Mouse (Mus musculus): ENCODE results near the gene Tmem8b. TPM values are rescaled to one million over a fixed set of nuclear protein-coding genes. Genes with fewer than 3 reads are reported as not detected.

The Tmem8b gene
- total RNA-seq, 2 experiments from 2014 or later: 0.04 to 0.42 TPM

DNA sequence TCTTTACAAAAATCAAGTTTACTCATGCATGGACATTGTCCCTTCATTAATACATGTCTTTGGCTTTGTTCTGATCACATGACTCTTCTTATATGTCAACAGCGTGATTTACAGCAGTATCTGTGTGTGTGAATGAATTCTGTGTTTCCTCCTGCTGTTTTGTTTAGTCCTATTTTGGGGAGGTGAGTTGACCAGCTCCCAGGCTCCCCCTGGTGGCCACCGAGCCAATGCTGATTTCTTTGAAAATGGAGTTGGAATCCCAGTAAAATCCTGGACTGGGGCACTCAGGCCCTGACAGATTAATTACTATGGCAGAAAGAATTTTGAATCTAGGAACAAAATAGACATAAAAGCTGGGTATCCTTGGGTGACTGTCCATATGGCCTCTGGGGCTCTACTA, 43.0 kb downstream of the Tmem8b start:
- ATAC-seq (ENCODE audit: poor library complexity, severe bottlenecking): peak; percentile 69; the same call in 1 of the 2 replicates

DNA sequence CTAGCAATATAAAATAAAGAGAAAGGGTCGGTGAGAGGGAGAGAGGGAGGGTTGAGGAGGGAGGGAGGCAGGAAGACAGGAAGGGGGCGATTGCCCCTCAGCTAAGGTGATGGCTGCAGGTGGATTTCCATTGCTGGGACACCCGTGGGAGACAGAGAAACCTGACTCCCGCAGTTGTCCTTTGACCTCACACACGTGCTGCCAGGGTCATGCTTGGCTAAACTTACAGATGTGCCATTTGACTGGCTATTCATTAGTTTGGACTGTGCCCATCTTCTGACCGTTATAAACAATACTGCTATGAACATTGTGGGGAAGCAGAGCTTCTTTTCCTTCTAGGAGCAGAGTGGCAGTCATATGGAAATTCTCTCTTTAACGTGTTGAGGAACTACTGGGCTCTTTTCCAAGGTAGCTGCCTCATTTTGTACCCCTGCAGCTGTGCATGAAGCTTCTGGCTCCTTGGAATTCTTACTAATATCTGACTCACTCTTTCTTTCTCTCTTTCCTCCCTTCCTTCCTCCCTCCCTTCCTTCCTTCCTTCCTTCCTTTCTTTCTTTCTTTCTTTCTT, 45.0 kb downstream of the Tmem8b start:
- no peak for ATAC-seq (ENCODE audit: poor library complexity, severe bottlenecking)

GRCm38 (mm10) chr4:43720491-43721228, 51.9 kb downstream of the Tmem8b start:
- no peak for ATAC-seq (ENCODE audit: poor library complexity, severe bottlenecking)

DNA sequence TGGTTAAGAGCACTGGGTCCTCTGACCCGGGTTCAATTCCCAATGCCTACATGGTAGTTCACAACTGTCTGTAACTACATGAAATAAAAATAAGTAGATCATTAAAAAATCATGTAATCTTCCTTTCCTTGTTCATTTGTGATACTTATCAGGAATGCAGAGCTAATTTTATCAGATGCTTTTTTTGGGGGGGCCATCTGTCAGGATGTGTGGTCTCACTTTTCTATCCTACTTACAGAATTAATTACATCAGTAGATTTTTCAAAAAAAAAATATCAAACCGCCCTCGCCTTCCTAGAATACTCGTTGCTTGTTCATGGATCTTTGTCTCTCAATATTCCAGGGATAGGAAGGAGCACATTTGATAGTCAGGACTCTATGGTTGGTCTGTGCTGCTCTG, 53.4 kb downstream of the Tmem8b start:
- ATAC-seq (ENCODE audit: poor library complexity, severe bottlenecking): no peak

DNA sequence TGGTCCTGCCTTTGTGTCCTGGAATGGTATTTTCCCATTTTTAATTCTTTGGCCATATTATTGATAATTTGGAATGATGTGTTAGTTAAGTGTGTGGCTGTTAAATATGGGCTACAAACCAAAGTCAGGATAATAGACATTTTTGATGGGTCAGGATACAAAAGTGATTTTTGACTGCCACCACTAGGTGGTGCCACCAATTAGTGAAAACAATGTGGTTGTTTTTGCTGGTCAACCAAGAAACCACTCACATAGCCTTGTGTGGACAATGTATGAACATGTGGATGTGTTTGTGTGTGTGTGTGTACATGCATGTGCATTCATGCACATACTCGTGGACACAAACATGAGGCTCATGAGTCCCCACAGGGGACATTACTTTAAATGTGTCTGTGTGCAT, 56.0 kb downstream of the Tmem8b start:
- no peak for ATAC-seq (ENCODE audit: poor library complexity, severe bottlenecking)

- no peak for ATAC-seq (ENCODE audit: poor library complexity, severe bottlenecking)
Measured at GRCm38 (mm10) chr4:43726228-43726993, 57.6 kb downstream of the Tmem8b start.

DNA sequence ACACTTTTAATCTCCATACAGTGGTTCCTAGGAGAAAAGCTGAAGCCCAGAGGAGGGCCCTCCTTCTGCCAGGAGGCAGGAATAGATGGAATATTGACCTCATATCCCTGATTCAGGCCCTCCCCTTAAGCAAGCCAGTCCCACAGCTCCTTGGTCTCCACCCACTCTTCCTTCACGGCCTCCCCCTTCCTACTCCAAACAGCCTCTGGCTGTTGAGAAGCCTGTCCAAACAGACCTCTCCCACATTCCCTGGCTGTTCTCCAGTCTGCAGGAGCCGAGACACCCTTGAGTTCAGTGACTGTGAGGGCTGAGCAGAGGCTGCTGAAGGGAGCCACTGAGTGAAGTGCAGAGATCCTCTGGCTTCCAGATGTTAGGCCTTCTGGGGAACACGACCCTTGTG, 58.2 kb downstream of the Tmem8b start, which contains the start of gene Hrct1:
TSS of gene Hrct1 (plus strand) at position 194 of the 400 bp plus-strand sequence.
- no peak for ATAC-seq (ENCODE audit: poor library complexity, severe bottlenecking)

DNA sequence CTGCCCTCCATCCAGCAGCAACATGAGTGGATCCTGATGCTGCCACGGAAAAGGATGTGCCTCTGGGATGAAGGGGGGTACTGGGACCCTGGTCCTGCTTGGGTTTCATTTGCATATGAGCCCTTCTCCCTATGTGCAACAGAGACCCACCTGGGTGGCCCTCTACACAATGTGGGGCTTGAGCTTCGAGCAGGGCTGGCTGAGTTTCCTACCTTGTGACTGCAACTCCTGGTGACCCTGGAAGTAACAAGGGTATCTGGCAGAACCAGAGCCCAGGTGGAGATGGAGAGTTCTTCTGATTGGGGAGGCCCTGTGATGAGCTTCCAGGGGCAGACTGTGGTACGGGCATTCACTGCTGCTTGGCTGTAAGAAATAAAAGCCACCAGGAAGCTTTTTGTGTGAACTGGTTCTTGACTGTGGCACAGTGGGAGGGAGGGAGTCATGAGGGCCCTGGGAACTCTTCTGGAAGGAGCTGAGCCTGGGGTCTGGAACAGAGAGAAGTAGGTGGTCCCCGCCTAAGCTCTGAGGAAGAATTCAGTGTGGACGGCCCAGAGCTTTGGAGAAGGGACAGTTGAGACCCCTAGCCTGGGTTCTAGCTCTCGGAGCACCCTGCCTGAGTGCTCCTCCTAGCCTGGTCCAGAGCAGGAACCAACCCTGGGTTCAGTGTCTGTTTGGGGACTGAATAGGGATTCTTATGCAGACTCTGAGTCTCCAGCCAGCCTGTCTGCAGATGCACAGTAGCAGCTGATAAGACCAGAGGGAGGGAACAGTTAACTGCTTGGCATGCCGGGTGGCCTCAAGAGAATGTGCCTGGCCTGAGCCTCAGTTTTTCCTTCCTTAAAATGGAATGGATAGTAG, 59.2 kb downstream of the Tmem8b start:
- no peak for ATAC-seq (ENCODE audit: poor library complexity, severe bottlenecking)

DNA sequence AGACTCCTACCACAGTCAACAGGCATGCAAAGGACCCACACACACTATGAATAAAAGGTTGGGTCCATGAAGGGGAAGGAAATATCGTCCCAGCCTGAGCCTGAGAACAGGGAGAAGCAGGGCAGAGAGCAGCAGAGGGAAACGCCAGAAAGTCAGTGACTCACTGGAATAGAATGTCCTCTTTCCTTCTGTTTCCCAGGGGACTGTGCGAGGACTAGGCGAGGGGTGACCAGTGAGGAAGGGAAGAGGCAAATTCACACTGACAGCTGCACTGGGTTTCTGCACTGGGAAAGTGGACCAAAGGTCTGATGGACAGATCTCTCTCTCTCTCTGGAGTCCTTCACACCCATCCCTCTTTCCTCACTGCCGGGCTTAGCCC, 59.8 kb downstream of the Tmem8b start:
- no peak for ATAC-seq (ENCODE audit: poor library complexity, severe bottlenecking)

DNA sequence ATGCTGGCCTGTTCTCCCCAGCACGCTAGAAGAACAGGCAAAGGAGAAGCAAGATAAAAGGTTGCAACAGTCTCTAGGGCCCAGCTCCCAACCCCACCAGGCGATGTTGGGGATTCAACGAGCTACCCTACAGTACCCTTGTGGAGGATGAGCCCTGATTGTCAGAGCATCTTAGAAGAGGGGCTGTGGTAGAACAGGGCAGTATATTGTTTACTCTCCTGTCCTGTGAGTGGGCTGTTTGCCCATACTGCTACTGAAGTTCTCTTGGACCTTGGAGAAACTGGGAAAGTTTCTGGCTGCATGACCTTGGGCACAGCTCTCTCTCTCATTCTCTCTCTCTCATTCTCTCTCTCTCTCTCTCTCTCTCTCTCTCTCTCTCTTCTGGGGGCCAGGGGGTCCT, 60.4 kb downstream of the Tmem8b start:
- no peak for ATAC-seq (ENCODE audit: poor library complexity, severe bottlenecking)

DNA sequence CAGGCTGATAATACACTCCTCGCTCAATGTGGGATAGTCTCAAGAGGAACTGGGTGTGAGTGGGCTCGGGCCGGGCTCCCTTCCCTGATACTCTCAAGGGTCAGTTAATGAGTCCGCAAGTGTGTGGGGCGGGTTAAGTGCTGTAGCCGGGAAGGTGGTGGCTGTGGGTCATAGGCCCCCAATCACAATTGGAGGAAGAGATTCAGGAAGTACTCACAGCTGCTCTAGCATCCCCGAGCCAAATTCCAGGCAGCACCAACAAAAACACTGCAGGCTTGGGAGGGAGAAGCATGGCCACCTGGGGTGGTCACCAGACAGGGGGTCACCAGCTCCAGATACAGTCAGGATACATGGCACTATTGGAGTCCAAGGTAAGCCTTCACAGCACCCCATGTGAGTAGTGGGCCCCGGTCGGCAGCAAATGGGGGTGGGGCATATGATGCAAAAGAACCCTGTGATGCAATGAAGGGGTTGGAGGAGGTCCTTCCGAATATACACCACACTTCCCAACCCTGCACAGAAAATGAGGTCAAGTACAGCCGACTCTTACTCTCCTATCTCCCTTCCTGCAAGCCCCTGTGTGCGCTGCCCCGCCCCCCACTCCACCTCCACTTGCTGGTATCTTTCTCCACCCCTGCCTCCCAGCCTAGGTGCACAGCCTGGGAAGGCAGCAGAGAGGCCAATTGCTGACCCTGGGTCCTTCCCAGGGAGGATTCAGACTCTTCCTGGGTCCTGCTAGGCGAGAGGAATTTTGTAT, 61.2 kb downstream of the Tmem8b start, which contains the start of gene Spaar:
TSS of gene Spaar (plus strand) at position 241 of the 757 bp plus-strand sequence.
- no peak for ATAC-seq (ENCODE audit: poor library complexity, severe bottlenecking)

GRCm38 (mm10) chr4:43730750-43731297, 62.1 kb downstream of the Tmem8b start:
- no peak for ATAC-seq (ENCODE audit: poor library complexity, severe bottlenecking)

DNA sequence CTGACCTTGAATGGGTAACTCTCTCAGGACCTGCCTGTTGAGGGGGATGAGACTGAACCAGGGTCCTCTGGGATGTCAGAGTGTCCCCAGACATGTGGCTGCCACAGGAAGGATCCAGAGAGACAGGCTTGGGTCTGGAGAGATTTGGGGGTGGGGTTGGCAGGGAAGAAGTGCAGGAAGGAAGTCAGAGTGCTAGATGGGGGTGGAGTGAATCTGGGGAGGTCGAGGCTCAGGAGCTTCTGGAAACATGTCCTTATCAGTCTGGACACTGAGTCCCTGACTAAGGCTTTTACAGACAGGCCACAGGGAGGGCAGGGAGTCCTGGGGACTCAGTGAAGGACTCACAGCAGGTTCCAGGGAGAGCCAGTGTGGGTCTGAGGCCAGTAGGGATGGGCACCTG, 63.4 kb downstream of the Tmem8b start:
- ATAC-seq (ENCODE audit: poor library complexity, severe bottlenecking): no peak

DNA sequence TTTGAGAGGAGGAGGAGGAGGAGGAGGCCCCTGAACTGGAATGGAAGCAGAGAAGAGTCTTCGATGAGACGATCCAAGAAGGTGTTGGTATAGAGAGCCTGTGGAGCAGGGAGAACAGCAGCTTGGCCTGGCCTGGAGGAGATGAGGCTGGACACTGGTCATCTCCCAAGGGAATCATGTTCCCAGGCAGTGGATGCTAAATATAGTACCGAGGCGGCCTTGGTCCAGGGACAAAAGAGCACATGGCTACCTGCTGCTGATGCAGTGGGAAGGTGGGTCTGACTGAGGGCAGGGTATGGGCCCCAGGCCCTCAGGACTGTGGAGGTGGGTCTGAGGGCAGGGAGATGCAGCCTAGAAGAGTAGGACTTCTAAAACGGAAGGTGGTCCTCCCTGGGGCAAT, 64.4 kb downstream of the Tmem8b start:
- ATAC-seq (ENCODE audit: poor library complexity, severe bottlenecking): no peak

DNA sequence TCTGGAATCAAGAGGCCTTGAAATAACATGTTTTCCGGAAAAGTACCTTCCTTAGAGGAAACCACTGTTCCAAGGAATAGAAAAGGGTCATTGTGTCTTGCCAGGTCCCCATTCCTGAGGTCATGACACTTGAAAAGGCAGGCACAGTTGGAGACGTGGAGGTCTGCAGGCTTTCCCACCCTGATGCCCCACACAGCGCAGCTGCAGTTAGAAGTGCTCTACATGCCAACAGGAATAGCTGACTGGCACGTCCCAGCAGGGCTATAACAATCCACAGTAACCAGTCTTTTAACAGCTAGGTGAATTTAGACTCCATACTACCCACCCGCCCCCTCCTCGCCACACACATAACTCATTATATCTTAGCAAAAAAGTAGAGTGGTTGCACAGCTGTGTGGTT, 68.4 kb downstream of the Tmem8b start:
- no peak for ATAC-seq (ENCODE audit: poor library complexity, severe bottlenecking)

- ATAC-seq (ENCODE audit: poor library complexity, severe bottlenecking): no peak
Measured at GRCm38 (mm10) chr4:43738989-43739674, 70.4 kb downstream of the Tmem8b start.

DNA sequence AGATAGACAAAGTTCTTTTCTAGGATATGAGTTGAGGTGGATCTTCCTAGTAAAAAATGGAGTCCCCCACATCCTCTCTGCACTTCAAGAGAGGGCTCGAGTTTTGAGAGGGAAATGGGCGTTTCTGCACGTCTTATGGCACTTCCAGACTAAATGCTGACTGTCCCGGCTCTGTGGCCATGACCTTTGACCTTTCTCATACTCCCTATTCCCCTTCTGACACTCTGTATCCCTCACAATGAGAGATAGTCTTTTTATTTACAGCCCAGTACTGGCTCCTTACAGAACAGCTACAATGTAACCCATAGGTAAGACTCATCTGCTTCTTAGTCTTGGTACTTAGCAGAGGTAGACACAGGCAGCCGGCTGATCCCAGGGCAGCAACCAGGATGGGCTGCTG, 72.8 kb downstream of the Tmem8b start:
- no peak for ATAC-seq (ENCODE audit: poor library complexity, severe bottlenecking)

Data from megakaryocyte, adult 5-6 weeks (primary cell).